Mouse (Mus musculus): Measurements from ENCODE around the gene Best2. TPM values are rescaled to one million over a fixed set of nuclear protein-coding genes. Genes with fewer than 3 reads are reported as not detected.
A peak's percentile ranks its signal among the peaks of the same experiment; 100 is the strongest.

Best2 gene
- total RNA-seq (2021) = not detected

DNA sequence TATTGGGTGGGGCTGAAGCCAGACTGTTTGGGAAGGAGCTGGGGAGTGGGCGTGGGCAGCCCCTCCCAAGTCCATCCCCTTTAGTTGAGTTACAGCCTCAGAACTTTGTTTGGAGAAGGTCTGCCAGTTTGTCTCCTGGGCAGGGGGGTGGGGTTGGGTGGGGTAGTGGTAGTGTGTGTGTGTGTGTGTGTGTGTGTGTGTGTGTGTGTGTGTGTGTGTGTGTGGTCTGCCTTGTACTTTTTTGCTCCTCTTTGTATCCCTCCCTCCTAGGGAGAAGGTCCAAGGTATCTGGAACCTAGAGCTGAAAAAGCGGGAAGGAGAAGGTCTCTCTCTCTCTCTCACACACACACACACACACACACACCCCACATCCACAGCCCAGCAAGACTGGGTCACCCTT lies at the start of gene Best2:
Gene Best2, minus strand, starts transcription at position 101 of the 400 bp plus-strand sequence.
- intact Hi-C loops (cut with DNase I) = no loop called here
- no peak for DNase-seq (ENCODE audit: low spot score)

DNA sequence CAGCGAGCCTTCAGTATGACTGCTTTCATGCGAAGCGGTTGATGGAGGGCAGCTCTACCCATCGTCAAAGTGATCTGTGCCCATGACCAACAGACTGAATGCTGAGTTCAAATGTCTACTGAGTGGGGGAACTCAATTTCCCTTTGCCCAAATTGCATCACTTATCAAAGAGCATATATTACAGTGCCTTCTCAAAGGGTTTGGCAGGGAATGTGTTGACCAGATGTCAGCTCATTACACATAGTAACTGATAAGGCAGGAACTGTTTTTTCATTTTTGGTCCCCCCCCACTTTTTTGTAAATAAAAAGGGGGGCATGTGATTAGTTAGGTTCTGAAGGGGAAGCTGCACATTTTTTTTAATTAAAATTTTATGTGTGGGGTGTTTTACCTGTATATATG lies 48.3 kb upstream of the Best2 start:
- intact Hi-C loops (cut with DNase I) = no loop called here
- DNase-seq (ENCODE audit: low spot score) = no peak

DNA sequence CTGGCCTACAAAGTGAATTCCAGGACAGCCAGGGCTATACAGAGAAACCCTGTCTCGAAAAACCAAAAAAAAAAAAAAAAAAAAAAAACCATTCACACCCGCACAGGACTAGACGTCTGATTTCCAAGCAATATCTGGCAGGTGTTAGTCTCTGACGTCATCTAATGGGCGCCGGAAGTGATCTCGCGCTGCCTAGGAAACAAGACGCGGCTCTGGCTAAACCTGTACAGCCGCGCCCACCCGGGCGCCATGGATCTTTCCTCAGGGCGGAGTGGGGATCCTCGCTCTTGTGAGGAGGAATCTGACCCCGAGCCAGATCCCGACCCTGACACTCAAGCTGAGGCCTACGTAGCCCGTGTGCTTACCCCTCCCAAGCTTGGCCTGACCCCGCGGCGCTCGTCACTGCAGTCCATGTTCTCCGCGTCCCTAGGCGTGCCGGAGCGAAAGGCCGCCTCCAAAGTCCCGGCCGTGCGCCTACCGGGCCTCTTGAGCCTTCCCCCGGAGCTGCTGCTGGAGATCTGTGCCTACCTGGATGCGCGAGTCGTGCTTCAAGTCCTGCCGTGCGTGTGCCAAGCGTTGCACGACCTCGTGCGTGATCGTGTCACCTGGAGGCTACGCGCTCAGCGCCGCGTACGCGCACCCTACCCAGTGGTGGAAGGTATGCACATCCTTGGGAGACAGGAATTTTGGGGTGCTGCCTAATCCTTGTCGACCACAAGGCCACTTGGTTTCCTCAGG lies 45.7 kb upstream of the Best2 start, which contains the start of gene Fbxw9:
Gene Fbxw9, plus strand, starts transcription at position 177 of the 738 bp plus-strand sequence.
- peak; percentile 75 for DNase-seq (ENCODE audit: low spot score)
- intact Hi-C loops (cut with DNase I) = no loop called here

DNA sequence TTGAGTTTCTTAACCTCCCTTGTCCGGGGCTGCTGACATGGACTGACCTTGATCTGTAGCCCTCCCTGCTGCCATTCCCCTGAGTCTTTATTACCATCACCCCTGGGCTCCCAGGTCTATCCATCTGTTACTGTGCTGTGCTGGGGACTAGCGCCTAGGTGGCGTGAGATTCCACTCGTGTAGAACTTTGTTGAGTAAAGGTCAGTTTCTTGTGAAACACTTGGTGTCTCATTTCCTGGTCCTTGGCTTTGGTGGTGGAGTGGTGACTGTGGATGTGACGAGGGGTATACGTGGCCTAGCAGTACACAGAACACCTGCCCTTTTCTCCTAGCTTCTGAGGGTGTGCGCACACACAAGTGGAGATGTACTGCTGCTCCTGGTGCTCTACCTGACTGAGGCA lies 43.0 kb upstream of the Best2 start:
- intact Hi-C loops (cut with DNase I) = no loop called here
- no peak for DNase-seq (ENCODE audit: low spot score)

DNA sequence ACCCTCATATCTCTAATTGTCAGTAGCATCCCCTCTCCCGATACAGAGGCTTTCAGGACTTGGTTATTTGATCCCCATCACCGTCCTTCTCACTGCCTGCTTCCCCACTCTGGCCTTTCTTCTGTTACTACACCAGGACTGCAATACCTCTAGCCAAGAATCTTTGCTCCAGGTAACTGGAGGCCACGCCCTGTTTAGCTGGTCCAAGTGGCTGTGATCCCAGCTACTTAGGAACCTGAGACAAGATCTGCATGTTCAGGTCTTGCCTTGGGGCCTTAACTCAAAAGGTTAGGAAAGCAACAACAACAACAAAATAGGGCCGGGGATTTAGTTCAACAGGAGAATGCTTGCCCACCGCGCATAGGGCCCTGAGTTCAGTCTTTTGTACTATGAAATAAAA lies 29.3 kb upstream of the Best2 start:
- intact Hi-C loops (cut with DNase I) = no loop called here
- DNase-seq (ENCODE audit: low spot score) = no peak

DNA sequence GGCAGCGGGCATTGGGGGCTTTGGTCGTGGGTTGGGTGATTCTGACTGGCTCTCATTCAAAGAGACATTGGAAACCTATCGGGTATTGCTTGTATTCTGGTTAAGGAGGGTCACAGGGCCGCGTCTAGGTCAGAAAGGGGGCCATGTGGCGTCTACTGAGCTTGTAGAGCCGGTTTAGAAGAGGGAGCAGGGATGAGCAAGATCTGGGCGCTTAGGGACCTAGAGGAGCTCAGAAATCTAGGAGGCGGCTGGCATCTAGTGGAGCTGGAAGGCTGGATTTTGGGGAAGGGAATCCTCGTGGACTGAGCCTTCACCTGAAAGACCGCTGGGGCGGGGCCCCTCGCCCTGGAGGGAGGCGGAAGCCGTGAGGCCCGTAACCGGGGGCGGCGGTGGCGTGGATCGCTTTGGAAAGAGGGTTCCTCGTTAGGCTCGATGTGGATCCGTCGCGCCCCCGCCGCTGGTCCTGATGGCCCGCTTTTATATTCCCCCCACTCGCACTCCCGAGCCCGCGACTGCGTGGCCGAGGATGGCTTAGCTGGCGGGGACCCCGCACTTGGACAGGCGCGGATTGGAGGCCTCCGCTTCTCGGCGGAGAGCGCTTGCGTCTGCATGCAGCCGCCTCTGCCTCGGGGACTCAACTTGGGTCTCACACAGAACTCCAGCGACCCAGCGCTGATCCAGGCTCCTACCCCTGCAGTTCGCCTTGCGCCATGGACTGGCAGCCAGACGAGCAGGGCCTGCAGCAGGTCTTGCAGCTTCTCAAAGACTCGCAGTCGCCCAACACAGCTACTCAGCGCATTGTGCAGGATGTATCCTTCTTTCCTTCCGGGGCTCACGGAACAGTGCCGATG lies 23.6 kb upstream of the Best2 start:
- peak; percentile 17 for DNase-seq (ENCODE audit: low spot score)
- intact Hi-C loops (cut with DNase I) = no loop called here

DNA sequence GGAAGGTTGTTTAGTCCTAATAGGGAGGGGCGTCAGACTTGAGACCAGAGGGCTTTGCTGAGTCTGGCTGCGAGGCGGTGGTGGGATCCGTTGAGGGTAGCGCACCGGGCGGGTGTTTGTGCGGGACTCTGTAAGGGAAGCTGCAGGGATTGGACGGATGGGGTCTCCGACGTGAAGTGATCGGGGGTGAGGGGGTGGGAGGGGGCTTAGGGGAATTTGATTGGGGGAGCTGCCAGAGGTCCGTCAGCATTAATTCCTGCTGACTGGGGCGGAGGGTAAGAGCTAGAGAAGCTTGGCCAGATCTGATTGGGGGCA lies 23.0 kb upstream of the Best2 start:
- intact Hi-C loops (cut with DNase I) = no loop called here
- DNase-seq (ENCODE audit: low spot score) = no peak

DNA sequence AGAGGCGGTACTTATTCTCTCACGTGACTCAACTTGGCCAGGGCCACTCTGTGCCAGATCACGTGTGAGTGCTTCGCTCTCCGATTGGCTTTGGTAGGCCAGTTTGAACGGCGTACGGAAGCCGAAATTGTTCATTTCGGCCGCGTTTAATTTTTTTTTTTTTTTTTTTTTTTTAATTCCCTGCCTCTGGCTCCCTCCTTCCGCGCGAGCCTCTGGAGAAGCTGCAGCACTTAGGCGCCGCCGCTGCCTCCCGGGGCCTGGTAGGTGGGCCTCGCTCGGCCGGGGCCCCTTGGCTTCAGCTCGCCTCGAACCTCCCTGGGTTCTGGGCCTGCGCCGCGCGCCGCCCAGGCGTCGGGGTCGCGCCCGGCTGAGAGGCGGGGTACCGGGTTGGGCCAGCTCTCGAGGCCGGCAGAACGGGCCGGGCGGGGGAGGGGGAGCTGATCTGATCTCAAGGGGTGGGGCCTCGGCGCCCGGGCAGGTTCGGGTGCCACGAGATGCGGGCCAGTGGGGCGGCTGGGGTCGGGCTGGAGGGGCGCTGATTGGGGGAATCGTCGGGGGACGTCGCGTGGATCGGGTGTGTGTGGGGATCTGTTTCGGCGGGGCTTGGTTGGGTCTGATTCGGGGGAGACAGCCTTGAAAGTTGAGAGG lies 22.5 kb upstream of the Best2 start, which contains the start of gene Tnpo2:
Gene Tnpo2, plus strand, starts transcription at position 198 of the 648 bp plus-strand sequence.
- intact Hi-C loops (cut with DNase I) = no loop called here

DNA sequence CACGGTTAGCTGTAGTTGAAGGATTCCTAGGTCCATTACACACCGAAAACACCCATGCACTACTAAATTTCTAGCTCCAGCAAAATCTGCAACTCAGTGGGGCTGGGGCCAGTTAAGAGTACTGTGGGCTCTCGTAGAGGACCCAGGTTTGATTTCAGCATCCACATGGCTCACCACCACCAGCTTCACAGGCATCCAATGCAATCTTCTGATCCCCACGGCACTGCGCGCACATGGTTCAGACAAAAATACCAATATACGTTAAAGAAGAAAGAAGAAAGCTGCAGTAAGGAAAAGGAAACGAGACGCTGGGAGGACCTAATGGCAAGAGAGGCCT lies 22.0 kb upstream of the Best2 start:
- no peak for DNase-seq (ENCODE audit: low spot score)
- intact Hi-C loops (cut with DNase I) = no loop called here

More for the DNA sequence above, 22.5 kb upstream of the Best2 start, which contains the start of gene Tnpo2:
- DNase-seq (ENCODE audit: low spot score) = peak; percentile 85

DNA sequence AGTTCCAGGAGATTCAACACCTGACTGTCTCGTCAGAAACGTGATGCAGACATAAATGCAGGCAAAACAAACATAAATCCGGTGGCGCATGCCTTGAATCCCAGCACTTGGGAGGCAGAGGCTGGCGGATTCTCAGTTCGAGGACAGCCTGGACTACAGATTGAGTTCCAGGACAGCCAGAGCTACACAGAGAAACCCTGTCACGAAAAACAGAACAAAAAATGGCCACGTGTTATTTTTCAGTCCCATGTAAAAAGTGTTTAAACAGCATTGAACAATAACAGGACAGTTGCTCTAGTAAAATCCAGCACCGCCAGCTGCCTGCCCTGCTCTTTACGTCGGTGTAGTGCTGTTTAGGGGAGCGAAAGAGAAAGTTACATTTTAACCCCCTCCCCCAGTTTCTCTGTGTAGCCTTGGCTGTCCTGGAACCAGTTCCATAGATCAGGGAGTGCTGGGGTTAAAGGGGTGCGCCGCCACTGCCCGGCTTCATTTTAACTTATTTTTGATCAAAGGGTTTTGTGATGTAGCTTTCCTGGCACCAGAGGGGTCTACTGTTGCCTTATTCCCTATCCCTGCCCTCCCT lies 21.5 kb upstream of the Best2 start:
- no peak for DNase-seq (ENCODE audit: low spot score)
- intact Hi-C loops (cut with DNase I) = no loop called here

DNA sequence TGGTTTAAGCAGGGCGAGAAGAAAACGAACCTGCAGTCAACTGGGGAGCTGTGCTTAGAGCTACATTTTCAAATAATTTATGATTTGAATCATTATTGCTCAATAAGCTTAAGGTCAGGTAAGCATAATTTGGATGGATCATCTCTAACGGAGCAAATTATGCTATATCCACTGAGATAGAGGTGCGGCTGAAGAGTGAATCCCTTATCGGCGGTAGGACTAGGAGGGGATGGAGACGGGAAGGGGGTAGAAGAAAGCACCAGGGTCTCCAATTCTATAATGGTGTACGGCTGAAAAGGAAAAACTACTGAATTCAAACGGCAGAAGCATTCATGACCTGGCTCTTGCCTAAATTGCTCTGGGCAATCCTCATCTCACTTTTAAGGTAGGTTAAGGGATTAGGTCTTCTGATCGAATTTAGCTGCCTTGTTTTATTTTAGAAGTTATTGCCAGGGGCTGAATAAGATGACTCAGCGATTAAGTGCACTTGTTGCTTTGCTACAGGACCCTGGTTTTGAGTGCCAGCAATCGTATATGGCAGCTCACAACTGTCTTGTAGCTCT lies 20.9 kb upstream of the Best2 start:
- DNase-seq (ENCODE audit: low spot score) = no peak
- intact Hi-C loops (cut with DNase I) = no loop called here

DNA sequence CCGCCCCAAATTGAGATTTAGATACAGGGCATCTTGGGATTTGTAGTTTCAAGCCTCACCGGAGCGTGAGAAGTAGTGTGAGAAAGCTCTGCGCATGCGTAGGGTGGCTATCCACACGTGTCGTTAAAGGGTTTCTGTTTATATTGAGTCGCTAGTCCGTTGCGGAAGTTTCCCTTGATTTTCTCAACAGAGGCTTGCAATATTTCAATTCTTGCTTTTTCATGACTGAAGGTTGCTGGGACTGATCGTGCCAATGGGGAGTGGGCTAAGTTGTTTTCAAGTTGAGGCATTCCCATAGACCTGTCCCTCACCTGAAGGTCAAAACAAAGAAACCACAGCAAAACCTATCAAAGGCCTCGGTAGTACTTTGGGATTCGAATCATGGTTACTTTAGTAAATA lies 20.4 kb upstream of the Best2 start:
- intact Hi-C loops (cut with DNase I) = no loop called here

DNA sequence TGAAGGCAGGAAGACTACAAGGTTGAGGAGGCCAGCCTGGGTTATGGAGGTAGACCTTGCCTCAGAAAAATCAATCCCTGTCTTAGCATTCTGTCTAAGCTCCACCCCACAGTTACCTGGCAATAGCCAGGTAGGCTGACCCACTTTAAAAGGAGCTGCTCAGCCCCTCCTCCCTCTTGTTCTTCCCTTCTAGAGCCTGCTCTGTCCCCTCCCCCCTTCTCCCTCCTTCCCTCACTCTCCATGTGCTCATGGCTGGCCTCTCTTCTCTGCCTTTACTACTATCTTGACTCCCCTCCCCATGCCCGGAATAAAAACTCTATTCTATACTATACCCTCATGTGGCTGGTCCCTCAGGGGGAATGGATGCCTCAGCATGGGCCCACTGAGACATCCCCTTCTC lies 19.5 kb upstream of the Best2 start:
- intact Hi-C loops (cut with DNase I) = no loop called here
- DNase-seq (ENCODE audit: low spot score) = no peak

More for the DNA sequence above, 20.4 kb upstream of the Best2 start:
- DNase-seq (ENCODE audit: low spot score) = no peak

DNA sequence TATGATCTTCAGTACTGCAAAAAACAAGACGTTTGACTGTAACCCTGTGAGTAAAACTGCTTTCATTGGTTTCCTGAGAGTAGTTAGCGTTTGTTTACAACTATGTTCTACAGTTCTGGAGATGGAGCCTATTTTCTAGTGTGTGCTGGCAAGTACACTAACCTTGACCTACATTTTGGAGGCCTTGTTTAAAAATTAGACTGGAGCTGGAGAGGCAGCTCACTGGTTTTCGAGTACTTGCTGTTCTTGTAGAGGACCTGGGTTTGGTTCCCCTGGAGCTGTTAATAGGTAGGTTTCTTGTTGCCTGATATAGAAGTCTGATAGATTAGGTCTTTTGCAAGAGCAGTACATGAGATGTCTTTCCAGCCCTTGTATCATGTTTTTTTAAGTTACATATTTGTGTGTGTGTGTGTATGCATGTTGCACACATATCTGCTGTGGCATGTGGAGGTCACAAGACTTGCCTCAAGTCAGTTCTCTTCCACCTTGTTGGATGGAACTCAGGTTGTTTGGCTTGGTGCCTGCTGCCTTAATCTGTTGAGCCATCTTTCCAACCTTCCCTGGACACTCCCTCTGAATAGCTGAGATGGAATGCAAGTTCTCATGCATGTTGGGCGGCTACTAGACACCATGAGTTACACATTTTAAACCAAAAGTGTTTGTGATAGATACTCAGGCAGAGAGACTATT lies 18.4 kb upstream of the Best2 start:
- DNase-seq (ENCODE audit: low spot score) = no peak
- intact Hi-C loops (cut with DNase I) = no loop called here

DNA sequence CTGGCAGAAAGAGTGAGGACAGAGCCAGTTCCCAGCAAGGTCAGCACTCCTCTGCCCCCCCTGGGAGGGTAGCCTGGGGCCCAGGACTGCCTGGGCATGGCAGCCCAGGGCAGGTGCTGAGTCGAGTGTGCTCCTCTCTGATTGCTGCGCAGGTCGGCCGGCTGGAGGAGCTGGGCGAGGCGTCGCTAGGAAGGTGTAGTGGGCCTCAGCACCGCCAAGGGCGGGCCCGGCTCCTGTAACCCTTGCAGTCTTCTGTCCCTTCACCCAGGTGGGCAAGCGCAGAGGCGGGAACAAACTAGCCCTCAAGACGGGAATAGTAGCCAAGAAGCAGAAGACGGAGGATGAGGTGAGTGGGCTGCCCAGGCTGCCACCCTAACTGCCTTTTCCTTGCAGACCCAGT lies 14.9 kb upstream of the Best2 start:
- intact Hi-C loops (cut with DNase I) = no loop called here
- no peak for DNase-seq (ENCODE audit: low spot score)

DNA sequence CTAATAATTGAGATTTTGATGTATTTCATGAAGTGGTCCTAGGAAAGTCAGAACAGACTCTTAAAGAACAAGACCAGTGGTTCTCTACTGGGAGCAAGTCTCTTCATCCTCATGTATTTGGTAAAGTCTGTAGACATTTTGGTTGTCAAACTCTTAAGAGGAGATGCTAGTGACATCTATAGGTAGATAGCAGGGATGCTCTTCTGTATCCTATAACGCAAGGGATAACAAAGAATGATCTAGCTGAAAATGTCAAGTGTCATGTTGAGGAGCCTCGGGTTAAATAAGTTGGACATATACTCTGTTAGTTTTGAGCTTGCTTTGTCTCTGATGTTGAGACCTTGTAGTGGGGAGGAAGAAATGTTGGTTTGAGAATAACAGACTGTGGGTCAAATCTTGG lies 13.6 kb upstream of the Best2 start:
- intact Hi-C loops (cut with DNase I) = no loop called here
- DNase-seq (ENCODE audit: low spot score) = no peak

DNA sequence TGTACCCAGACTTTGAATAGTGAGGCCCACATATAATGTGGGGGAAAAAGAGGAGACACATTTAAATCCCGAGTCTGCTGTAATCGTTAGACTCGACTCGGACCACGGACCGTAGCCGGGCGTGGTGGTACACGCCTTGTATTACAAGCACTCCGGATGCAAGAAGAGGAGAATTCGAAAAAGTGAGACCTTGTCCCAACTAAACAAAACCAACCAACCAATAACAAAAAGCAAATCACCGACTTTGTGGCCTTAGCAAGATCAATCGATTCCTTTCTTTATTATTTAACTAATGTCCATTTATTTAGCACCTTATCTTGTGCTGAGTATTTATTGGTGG lies 13.2 kb upstream of the Best2 start:
- intact Hi-C loops (cut with DNase I) = no loop called here
- no peak for DNase-seq (ENCODE audit: low spot score)

DNA sequence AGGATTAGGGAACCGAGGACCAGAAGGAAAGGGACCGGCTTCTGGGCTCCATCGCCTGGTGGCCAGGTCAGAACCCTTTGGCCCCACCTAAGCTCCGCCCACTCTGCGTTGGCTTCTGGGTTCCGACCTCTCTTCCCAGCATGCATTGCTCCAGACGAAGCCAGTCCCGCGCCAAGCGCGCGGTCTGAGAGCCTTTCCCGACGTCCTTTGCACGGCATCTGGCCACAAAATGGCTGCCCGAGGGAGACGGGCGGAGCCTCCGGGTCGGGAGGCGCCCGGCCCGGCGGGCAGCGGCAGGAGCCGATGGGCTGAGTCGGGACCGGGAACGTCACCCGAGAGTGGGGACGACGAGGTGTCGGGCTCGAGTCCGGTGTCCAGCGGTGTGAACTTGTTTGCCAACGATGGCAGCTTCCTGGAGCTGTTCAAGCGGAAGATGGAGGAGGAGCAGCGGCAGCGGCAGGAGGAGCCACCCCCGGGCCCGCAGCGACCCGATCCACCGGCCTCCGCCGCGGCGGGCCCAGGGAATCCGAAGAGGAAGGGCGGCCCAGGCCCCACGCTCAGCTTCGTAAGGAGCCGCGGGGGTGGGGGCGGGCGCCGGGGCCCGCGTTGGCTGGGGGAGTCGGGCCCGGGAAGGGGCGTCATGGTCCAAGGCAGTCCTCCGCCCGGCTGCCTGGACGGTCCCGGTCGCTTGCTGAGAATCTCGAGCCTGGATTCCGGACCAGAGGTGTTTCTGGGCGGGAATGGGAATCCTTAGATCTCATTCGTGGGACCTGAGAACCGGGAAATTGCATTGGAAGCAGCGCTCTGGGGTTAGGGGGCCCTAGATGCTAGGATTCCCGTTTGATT lies 12.6 kb upstream of the Best2 start, which contains the start of gene Trir:
Gene Trir, plus strand, starts transcription at position 154 of the 846 bp plus-strand sequence.
- intact Hi-C loops (cut with DNase I) = no loop called here

More for the DNA sequence above, 12.6 kb upstream of the Best2 start, which contains the start of gene Trir:
- peak; percentile 95 for DNase-seq (ENCODE audit: low spot score)

Data from heart, postnatal 25 days (tissue).